Mouse (Mus musculus) MEL (cell line): ENCODE data around the gene Met. TPM values are rescaled to one million over a fixed set of nuclear protein-coding genes. Genes with fewer than 3 reads are reported as not detected.

Experiments
- DNase-seq: peaks from one replicate; pipeline ENCODE4 v3.0.0; 2011; ENCODE audit warnings: low read depth, low spot score
- H3K27ac ChIP-seq: 2 replicates; pipeline ENCODE4 v1.5.1; 2012; ENCODE audit warnings: low read depth, mild to moderate bottlenecking, control low read depth, low read length, moderate library complexity; ENCODE audit not compliant: control insufficient read depth
- H3K27me3 ChIP-seq, 2 experiments: fragments of 150-350 bp in 1 of 2; sonication (generic) in 1 of 2; 2 replicates each; pipeline ENCODE4 v1.6.1; 2012; ENCODE audit warnings: low read length in 2 of 2, mild to moderate bottlenecking in 2 of 2, improper control_type of control experiment in 1 of 2, moderate library complexity in 1 of 2; ENCODE audit not compliant: insufficient read depth in 2 of 2, control insufficient read depth in 1 of 2
- H3K36me3 ChIP-seq, 2 experiments: 2 replicates each; pipeline ENCODE4 v1.6.1; 2012 to 2014; ENCODE audit warnings: low read length in 2 of 2, improper control_type of control experiment in 1 of 2, inconsistent platforms in 1 of 2, mild to moderate bottlenecking in 1 of 2; ENCODE audit not compliant: insufficient read depth in 2 of 2, control insufficient read depth in 1 of 2
- H3K4me1 ChIP-seq, 2 experiments: fragments of 150-350 bp in 1 of 2; sonication (generic) in 1 of 2; 2 replicates each; pipeline ENCODE4 v1.6.1; 2012; ENCODE audit warnings: low read length in 2 of 2, improper control_type of control experiment in 1 of 2, mild to moderate bottlenecking in 1 of 2; ENCODE audit not compliant: insufficient read depth in 2 of 2, control insufficient read depth in 1 of 2
- H3K4me3 ChIP-seq, 2 experiments: fragments of 150-350 bp in 1 of 2; sonication (generic) in 1 of 2; 2 replicates each; pipeline ENCODE4 v1.5.1; 2012; ENCODE audit warnings: low read depth in 2 of 2, low read length in 2 of 2, mild to moderate bottlenecking in 2 of 2, moderate library complexity in 2 of 2, control low read depth in 1 of 2, improper control_type of control experiment in 1 of 2; ENCODE audit not compliant: control insufficient read depth in 1 of 2, insufficient read depth in 1 of 2
- H3K79me2 ChIP-seq: 2 replicates; pipeline ENCODE4 v1.6.1; 2012; ENCODE audit warnings: mild to moderate bottlenecking, low read length, moderate library complexity; ENCODE audit not compliant: control insufficient read depth, poor library complexity, insufficient read depth
- H3K9ac ChIP-seq: 2 replicates; pipeline ENCODE4 v1.6.1; 2012; ENCODE audit warnings: low read depth, mild to moderate bottlenecking, control low read depth, low read length, moderate library complexity; ENCODE audit not compliant: control insufficient read depth, poor library complexity, severe bottlenecking
- H3K9me3 ChIP-seq: fragments of 150-350 bp; sonication (generic); replicated peaks from 2 replicates; pipeline ENCODE4 v1.6.1; 2012; ENCODE audit warnings: mild to moderate bottlenecking, low read length, improper control_type of control experiment, moderate library complexity; ENCODE audit not compliant: insufficient read depth
- CTCF ChIP-seq, 3 experiments: IDR thresholded peaks in 2 of 3; conservative IDR thresholded peaks in 1 of 3; 2 replicates each; pipeline ENCODE4 v1.5.1; 2011 to 2012; ENCODE audit warnings: low read length in 3 of 3, low read depth in 2 of 3, mild to moderate bottlenecking in 2 of 3, improper control_type of control experiment in 1 of 3, inconsistent platforms in 1 of 3, mixed read lengths in 1 of 3, moderate library complexity in 1 of 3; ENCODE audit not compliant: control insufficient read depth in 1 of 3, insufficient read depth in 1 of 3, poor library complexity in 1 of 3, severe bottlenecking in 1 of 3
- GATA1 ChIP-seq: IDR thresholded peaks from 2 replicates; pipeline ENCODE4 v1.6.1; 2011; ENCODE audit warnings: low read depth, low read length, improper control_type of control experiment
- HCFC1 ChIP-seq: IDR thresholded peaks from 2 replicates; pipeline ENCODE4 v1.6.1; 2012; ENCODE audit warnings: low read depth, mild to moderate bottlenecking, inconsistent platforms, low read length, improper control_type of control experiment, moderate library complexity
- KAT2A ChIP-seq: conservative IDR thresholded peaks from 2 replicates; pipeline ENCODE4 v1.6.1; 2012; ENCODE audit warnings: low read depth, low read length, improper control_type of control experiment, inconsistent platforms
- MAX ChIP-seq: IDR thresholded peaks from 2 replicates; pipeline ENCODE4 v1.6.1; 2011; ENCODE audit warnings: low read length, improper control_type of control experiment
- MXI1 ChIP-seq: IDR thresholded peaks from 2 replicates; pipeline ENCODE4 v1.6.1; 2011; ENCODE audit warnings: mild to moderate bottlenecking, low read depth, low read length, improper control_type of control experiment
- MYB ChIP-seq: IDR thresholded peaks from 2 replicates; pipeline ENCODE4 v1.6.1; 2011; ENCODE audit warnings: mild to moderate bottlenecking, low read depth, low read length, improper control_type of control experiment
- POLR2A ChIP-seq, 2 experiments: IDR thresholded peaks; 2 replicates each; pipeline ENCODE4 v1.6.1; 2011 to 2012; ENCODE audit warnings: low read length in 2 of 2, mild to moderate bottlenecking in 2 of 2, control low read depth in 1 of 2, improper control_type of control experiment in 1 of 2, low read depth in 1 of 2, moderate library complexity in 1 of 2; ENCODE audit not compliant: control insufficient read depth in 1 of 2, insufficient read depth in 1 of 2, poor library complexity in 1 of 2
- POLR2AphosphoS5 ChIP-seq: IDR thresholded peaks from 2 replicates; pipeline ENCODE4 v1.6.1; 2012; ENCODE audit warnings: low read depth, borderline replicate concordance, mild to moderate bottlenecking, inconsistent platforms, low read length, moderate library complexity, mixed read lengths
- RAD21 ChIP-seq: IDR thresholded peaks from 2 replicates; pipeline ENCODE4 v1.6.1; 2011; ENCODE audit warnings: mild to moderate bottlenecking, low read depth, low read length, improper control_type of control experiment
- SIN3A ChIP-seq: IDR thresholded peaks from 2 replicates; pipeline ENCODE4 v1.6.1; 2012; ENCODE audit warnings: low read length, improper control_type of control experiment, inconsistent platforms
- TBP ChIP-seq: IDR thresholded peaks from 2 replicates; pipeline ENCODE4 v1.8.0; 2011; ENCODE audit warnings: low read depth, low read length, improper control_type of control experiment
- TCF12 ChIP-seq: IDR thresholded peaks from 2 replicates; pipeline ENCODE4 v1.6.1; 2014; ENCODE audit warnings: low read depth, mild to moderate bottlenecking, inconsistent platforms, low read length, improper control_type of control experiment, moderate library complexity
- USF1 ChIP-seq: IDR thresholded peaks from 2 replicates; pipeline ENCODE4 v1.6.1; 2014; ENCODE audit warnings: low read depth, mild to moderate bottlenecking, inconsistent platforms, low read length, improper control_type of control experiment, moderate library complexity
- USF2 ChIP-seq, 2 experiments: IDR thresholded peaks; 2 replicates each; pipeline ENCODE4 v1.6.1; 2011 to 2012; ENCODE audit warnings: improper control_type of control experiment in 2 of 2, low read length in 2 of 2, borderline replicate concordance in 1 of 2, inconsistent platforms in 1 of 2, low read depth in 1 of 2, mild to moderate bottlenecking in 1 of 2; ENCODE audit not compliant: insufficient read depth in 1 of 2
- ZKSCAN1 ChIP-seq: IDR thresholded peaks from 2 replicates; pipeline ENCODE4 v1.6.1; 2012; ENCODE audit warnings: low read depth, mild to moderate bottlenecking, inconsistent platforms, low read length, improper control_type of control experiment, moderate library complexity
- ZMIZ1 ChIP-seq: IDR thresholded peaks from 2 replicates; pipeline ENCODE4 v1.6.1; 2012; ENCODE audit warnings: low read depth, mild to moderate bottlenecking, inconsistent platforms, low read length, improper control_type of control experiment, moderate library complexity
- ZNF384 ChIP-seq: IDR thresholded peaks from 2 replicates; pipeline ENCODE4 v1.6.1; 2012; ENCODE audit warnings: low read depth, mild to moderate bottlenecking, inconsistent platforms, low read length, improper control_type of control experiment
- polyA plus RNA-seq, 2 experiments: library from polyadenylated mRNA; stranded (reverse) in 1 of 2; unstranded in 1 of 2; fragments of >175 nt in 1 of 2; fragments of >200 nt in 1 of 2; gene quantifications; 2 replicates each; pipeline versions ENCODE4 v1.2.1 to v1.2.4; 2012; ENCODE audit warnings: low replicate concordance in 2 of 2, low read depth in 1 of 2; ENCODE audit not compliant: insufficient read length in 2 of 2, insufficient read depth in 1 of 2, missing spikeins in 1 of 2
- total RNA-seq: library from RNA; depleted of rRNA; stranded (reverse); fragments of 300-350 nt; gene quantifications from 2 replicates; pipeline ENCODE4 v1.2.3, GENCODE M21; 2012

The Met gene
- total and polyA plus RNA-seq, 3 experiments, result not detected

GRCm38 (mm10) chr6:17599373-17599772 is 135.8 kb downstream of the Met start:
- Histone ChIP-seq H3K4me1 (no peaks in the 10 kb centered on the region; a peak in 1 of 4 replicates), H3K79me2 (no peaks in the 10 kb centered on the region), H3K36me3 (no peaks in the 10 kb centered on the region), H3K27me3 (peaks cover 0 to 8% of the 10 kb centered on the region in 2 experiments; a peak in 1 of 4 replicates), H3K9ac (no peak overlapping the region), H3K4me3 (no peak overlapping the region), H3K9me3 (no peaks in the 10 kb centered on the region), H3K27ac (no peak overlapping the region)
- DNase-seq, result no peak
- no peak for TF ChIP-seq POLR2A (IDR thresholded peaks at IDR 0.05; ENCODE audit: control insufficient read depth in 1 of 2, insufficient read depth in 1 of 2, low read depth in 1 of 2, low read length in 2 of 2, poor library complexity in 1 of 2)

- Histone ChIP-seq H3K36me3 (no peaks in the 10 kb centered on the region), H3K4me3 (no peak overlapping the region), H3K9ac (no peak overlapping the region), H3K27ac (no peak overlapping the region), H3K27me3 (peaks cover 0 to 13% of the 10 kb centered on the region in 2 experiments; a peak in 2 of 4 replicates), H3K9me3 (no peaks in the 10 kb centered on the region), H3K4me1 (no peaks in the 10 kb centered on the region), H3K79me2 (no peaks in the 10 kb centered on the region)
- TF ChIP-seq TBP (no peak), ZNF384 (no peak), POLR2AphosphoS5 (no peak), SIN3A (no peak), TCF12 (no peak), HCFC1 (no peak), MXI1 (no peak), CTCF (IDR thresholded peaks at IDR 0.05 in 2 of 3, conservative IDR thresholded peaks at IDR 0.05 in 1 of 3; ENCODE audit: control insufficient read depth in 1 of 3, insufficient read depth in 1 of 3, low read depth in 2 of 3, low read length in 3 of 3, poor library complexity in 1 of 3, severe bottlenecking in 1 of 3) (no peak), KAT2A (no peak), GATA1 (no peak), POLR2A (IDR thresholded peaks at IDR 0.05; ENCODE audit: control insufficient read depth in 1 of 2, insufficient read depth in 1 of 2, low read depth in 1 of 2, low read length in 2 of 2, poor library complexity in 1 of 2) (no peak), ZKSCAN1 (no peak), MYB (no peak), ZMIZ1 (no peak), USF2 (IDR thresholded peaks at IDR 0.05; ENCODE audit: borderline replicate concordance in 1 of 2, insufficient read depth in 1 of 2, low read depth in 1 of 2, low read length in 2 of 2) (no peak), MAX (no peak), RAD21 (no peak), USF1 (no peak)
- no peak for DNase-seq
Measured at GRCm38 (mm10) chr6:17601526-17601925, 137.9 kb downstream of the Met start.
